Mouse (Mus musculus): Measurements from ENCODE around the gene Wdr63. TPM values are rescaled to one million over a fixed set of nuclear protein-coding genes. Genes with fewer than 3 reads are reported as not detected.
"Not testable (repeated sequence)": the region's sequence is repeated elsewhere in the genome, so short reads cannot be mapped to it uniquely, and the experiment has no call there.

Gene Wdr63
- total RNA-seq, 2 experiments from 2014 or later, result not detected

GRCm38 (mm10) chr3:146022232-146022631 lies 85.7 kb downstream of the Wdr63 start:
- ATAC-seq (replicated peaks; ENCODE audit: low FRiP score, poor library complexity, severe bottlenecking), result no peak

DNA sequence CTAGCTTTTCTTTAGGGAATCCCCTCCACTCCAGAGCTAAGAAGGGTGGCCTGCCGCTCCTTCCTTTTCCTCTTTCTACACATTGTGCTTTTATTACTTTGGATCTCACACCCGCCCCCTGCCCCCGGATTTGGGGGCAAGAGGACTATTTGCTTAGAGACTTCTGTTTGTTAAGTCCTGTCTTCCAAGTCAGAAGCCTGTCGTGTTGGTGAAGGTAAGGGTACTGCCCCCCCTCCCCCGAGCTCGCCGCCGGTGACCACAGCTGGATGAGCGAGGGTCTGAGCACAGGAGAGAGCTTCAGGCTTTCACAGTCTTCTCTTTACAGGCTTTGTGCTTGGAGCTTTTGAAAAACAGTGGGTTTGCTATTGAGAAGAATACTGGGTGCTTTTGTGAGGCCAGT lies 90.4 kb downstream of the Wdr63 start:
- no peak for ATAC-seq (replicated peaks; ENCODE audit: low FRiP score, poor library complexity, severe bottlenecking)

DNA sequence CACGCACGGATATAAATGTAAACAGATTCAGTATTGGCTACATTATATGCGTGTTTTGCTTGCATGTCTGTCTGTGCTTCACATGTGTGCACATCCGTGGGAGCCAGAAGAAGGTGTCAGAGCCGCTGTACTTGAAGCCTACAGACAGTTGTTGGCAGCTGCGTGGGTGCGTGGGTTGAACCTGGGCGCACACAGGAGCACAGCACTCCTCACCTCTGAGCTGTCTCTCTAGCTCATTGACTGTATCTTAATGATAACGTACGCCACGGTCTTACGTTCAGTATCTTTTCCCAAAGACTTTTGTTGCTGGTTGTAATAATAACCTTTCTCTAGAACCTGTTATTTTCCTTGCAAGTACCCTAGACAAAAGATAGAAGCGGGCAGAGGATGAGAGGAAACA lies 91.0 kb downstream of the Wdr63 start:
- ATAC-seq (replicated peaks; ENCODE audit: low FRiP score, poor library complexity, severe bottlenecking), result no peak

DNA sequence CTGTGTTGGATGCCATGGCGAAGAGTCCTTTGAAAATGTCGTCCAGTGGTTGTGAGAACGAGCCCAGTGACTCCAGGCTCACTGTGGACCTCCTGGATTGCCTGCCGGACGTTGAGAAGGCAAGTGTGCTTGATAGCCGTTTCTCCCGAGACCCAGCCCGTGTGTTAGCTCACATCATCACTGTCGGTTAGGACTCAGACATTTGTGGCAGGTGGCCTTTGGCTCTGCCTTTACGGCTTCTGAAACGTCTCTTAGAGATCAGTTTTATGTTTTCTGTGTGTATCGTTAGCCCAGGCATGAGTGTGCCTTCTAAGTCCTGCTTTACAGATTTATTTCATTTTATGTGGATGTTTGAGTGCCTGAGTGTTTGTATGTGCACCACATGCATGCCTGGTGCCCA lies 93.6 kb downstream of the Wdr63 start:
- no peak for ATAC-seq (replicated peaks; ENCODE audit: low FRiP score, poor library complexity, severe bottlenecking)

DNA sequence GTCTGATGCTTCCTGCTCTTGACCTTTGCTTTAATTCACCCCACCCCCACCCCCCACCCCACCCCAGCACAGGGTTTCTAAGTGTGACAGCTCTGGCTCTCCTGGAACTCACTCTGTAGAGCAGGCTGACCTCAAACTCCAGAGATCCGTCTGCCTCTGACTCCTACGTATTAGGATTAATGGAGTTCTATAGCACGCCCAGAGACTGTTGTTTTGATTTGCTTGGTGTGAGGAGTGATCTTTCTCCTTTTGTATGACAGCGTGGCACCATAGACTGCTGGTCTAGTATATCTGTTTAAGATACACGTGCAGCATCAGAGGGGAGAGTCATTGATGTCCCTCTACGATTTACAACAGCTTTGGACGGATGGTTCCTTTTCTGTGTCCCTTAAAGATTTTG lies 94.4 kb downstream of the Wdr63 start:
- ATAC-seq (replicated peaks; ENCODE audit: low FRiP score, poor library complexity, severe bottlenecking), result no peak

DNA sequence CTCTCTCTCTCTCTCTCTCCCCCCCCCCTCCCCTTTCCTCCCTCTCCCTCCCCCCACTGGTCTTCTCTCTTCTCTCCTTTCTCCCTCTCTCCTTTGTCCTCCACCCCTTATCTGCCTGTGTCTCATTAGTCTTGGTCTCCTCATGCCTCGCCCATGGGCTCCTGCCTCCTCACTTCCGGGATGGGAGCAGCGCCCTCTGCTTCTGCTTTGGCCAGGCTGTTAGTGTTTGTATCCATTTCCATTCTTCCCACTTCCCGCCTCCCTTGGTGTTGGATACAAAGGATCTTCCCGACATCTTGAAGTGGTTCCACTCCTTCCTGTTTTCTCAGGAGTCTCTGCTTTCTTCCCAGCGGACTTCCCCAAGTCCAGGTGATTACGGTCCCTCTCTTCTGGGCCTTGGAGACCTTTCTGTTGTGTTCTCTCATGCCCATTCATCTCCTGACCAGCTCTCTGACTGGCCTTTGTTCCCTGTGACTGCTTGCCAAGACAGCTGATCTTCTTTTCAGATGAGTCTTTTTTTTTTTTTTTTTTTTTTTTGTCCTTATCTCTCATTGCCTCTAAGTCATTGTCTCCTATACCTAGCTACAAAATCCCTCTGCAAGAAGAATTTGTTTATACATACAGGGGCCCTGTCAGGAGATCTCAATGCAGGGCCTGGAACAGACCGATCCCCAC lies 96.2 kb downstream of the Wdr63 start:
- ATAC-seq (replicated peaks; ENCODE audit: low FRiP score, poor library complexity, severe bottlenecking), result no peak

DNA sequence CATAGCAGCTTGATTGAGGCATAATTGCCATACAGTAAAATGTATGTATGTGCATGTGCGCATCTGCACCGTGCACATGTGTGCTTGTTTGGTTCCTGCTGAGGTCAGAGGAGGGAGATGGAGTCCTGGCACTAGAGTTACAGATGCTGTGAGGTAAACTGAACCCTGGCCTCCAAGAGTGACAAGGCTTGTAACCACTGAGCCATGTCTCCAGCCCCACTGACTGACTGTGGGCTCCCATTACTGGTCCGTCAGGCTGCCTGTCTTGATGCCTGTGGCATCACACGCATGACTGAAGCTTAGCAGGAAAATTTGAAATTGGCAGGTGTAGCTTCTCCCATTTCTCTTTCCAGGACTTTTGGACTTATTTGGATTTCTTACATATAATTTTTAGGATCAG lies 97.2 kb downstream of the Wdr63 start:
- ATAC-seq (replicated peaks; ENCODE audit: low FRiP score, poor library complexity, severe bottlenecking), result no peak

GRCm38 (mm10) chr3:146009859-146010645 lies 97.9 kb downstream of the Wdr63 start:
- ATAC-seq (replicated peaks; ENCODE audit: low FRiP score, poor library complexity, severe bottlenecking), result no peak

DNA sequence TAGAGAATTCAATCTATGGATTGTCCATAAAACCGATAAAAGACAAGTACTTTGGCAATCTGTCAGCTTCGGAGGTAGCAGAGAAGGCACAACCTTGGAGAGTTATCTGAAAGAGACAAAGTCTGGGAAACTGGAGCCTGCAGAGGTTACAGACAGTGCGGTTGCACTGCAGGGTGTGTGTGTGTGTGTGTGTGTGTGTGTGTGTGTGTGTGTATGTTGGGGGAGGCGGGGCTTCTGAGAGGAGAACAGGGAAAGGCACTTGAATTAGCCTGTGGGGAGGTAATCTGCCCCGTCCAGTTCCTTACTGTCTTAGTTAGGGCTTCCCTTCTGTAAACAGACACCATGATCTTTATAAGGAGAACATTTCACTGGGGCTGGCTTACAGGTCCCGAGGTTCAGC lies 100.1 kb downstream of the Wdr63 start:
- ATAC-seq (replicated peaks; ENCODE audit: low FRiP score, poor library complexity, severe bottlenecking), result no peak

DNA sequence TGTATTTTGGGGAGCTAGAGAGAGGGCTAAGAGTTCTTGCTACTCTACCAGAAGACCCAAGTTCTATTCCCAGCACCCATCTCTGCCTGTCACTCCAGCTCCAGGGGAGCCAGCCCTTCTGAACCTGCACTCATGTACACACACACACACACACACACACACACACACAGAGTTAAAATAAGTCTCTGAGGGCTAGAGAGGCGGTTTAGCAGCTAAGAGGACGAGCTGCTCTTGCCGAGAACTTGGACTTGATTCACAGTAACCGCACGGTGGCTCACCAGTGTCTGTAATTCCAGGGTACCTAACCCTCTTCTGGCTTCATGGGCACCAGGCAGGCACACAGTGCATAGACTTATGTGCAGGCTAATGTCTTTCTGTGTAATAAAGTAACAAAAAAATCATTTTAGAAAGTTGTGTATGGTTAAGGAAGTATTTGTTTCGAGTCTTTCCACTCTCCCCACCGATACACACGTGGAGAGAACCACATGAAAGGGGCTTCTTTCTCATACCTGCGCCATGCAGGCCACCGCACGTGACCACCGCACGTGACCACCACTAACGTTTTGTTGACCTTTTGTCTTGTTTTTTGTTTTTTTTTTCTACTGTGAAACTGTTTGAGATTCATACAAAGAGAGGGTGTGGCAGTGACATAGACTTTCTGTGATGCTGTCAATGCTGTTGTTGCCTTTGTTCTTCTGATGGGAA lies 103.4 kb downstream of the Wdr63 start:
- no peak for ATAC-seq (replicated peaks; ENCODE audit: low FRiP score, poor library complexity, severe bottlenecking)

DNA sequence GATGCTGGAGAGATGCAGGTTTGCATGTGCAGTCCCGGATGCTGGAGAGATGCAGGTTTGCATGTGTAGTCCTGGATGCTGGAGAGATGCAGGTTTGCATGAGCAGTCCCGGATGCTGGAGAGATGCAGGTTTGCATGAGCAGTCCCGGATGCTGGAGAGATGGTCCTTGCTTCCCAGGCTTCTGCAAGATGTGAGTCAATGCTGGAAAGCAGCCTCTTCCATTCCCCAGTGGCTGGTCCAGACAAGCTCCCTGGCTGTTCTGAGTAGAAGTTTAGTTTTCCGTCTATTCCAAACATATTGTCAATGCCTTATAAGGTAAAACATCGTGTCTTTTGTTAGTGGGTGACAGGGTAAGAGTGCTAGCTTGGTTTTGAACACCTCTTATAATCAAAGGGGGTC lies 111.4 kb downstream of the Wdr63 start:
- ATAC-seq (replicated peaks; ENCODE audit: low FRiP score, poor library complexity, severe bottlenecking), result not testable (repeated sequence)

- no peak for ATAC-seq (replicated peaks; ENCODE audit: low FRiP score, poor library complexity, severe bottlenecking)
Observed at GRCm38 (mm10) chr3:145995489-145995888, 112.4 kb downstream of the Wdr63 start.

DNA sequence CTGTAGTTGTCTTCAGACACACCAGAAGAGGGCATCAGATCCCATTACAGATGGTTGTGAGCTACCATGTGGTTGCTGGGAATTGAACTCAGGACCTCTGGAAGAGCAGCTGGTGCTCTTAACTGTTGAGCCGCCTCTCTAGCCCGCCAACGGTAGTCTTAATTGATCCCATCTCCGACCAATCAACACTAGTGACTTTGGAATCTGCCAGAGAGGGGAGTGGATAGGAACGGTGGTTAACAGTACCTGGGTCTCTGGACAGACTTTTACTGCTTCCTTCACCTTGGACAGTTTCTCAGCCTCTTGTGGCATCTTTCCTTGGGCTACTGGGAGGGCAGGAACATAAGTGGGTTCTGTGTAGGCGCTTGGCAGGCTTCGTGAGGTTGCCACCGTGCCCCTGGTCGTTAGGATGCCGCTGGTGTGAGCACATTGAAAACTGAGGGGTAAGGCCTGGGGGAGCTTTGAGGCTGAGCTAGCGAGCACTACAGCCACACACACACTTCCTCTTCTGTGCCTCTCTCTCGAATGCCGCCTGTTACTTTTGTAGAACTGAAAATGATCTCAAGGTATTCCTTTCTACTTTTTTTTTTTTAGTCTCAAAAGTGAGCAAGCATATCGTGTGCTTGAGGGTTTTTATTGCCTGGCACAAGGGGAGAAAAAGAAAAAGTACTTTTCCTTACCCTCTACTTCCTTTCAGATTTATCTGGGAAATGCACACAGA lies 114.3 kb downstream of the Wdr63 start:
- ATAC-seq (replicated peaks; ENCODE audit: low FRiP score, poor library complexity, severe bottlenecking), result no peak

DNA sequence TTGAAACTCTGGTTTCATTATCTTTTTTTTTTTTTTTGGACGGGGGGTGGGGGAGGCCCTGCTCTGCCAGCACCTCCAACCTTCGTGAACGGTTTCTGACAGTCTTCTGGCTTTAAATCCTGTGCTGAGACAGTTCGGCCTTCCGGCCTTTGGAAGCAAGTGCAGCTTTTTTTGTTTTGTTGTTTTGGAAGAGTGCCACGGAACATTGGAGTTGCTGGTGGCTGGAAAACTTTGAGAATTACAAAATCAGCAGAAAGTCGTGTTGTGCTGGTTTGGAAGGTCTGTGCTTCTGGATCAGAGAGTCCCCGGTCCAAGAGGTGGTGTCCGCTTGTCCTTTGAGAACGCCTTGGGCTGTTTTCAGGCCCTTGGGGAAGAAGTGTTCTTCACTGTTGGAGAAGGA lies 115.1 kb downstream of the Wdr63 start:
- no peak for ATAC-seq (replicated peaks; ENCODE audit: low FRiP score, poor library complexity, severe bottlenecking)

GRCm38 (mm10) chr3:145991976-145992730 lies 115.8 kb downstream of the Wdr63 start:
- no peak for ATAC-seq (replicated peaks; ENCODE audit: low FRiP score, poor library complexity, severe bottlenecking)

GRCm38 (mm10) chr3:145991130-145991529 lies 116.8 kb downstream of the Wdr63 start:
- ATAC-seq (replicated peaks; ENCODE audit: low FRiP score, poor library complexity, severe bottlenecking), result no peak

Data from erythroblast, adult 5-6 weeks (primary cell).